12 mouse cellular contexts compared by ENCODE assay signal in genomic region chr9:107599842-107600241, GRCm38 (mm10). TPM values are rescaled to one million over a fixed set of nuclear protein-coding genes. Genes with fewer than 3 reads are reported as not detected.
A peak's percentile ranks its signal among the peaks of the same experiment; 100 is the strongest.
DNase-seq lines count a peak whose midpoint lies in the region; ATAC-seq and TF ChIP-seq lines count a peak whose summit lies in the region.
"Had no signal": no experiment of that assay in that cellular context is flagged by ENCODE, and none has a peak within 500 bp of the region (broad histone marks: within the 10 kb centered on the region; RNA-seq: fewer than 3 reads in every experiment).

No protein-coding gene starts in this region.

- no peak overlapping the region for H3K27ac ChIP-seq in hindbrain, embryonic 14.5 days
- H3K27ac ChIP-seq in hindbrain, embryonic 10.5 days = no peak overlapping the region
- no peak overlapping the region for H3K27ac ChIP-seq in testis, adult 2 months (ENCODE audit: control insufficient read depth, insufficient read depth, low read depth, low read length)
- H3K27ac ChIP-seq: hindbrain, embryonic 15.5 days; liver, embryonic 14.5 days had no signal

- TF ChIP-seq CTCF in testis, adult 2 months (IDR thresholded peaks at IDR 0.05; ENCODE audit: control insufficient read depth, insufficient read depth, insufficient replicate concordance, low read depth, low read length) = no peak

- WGBS in hindbrain, embryonic 14.5 days = 66% methylated on average over 14 of the region's 14 CpGs
- WGBS in hindbrain, embryonic 10.5 days = 69% methylated on average over 14 of the region's 14 CpGs

- peak; percentile 66 for DNase-seq in cerebellum, adult 9-10 months
- DNase-seq in hindbrain, embryonic 14.5 days (ENCODE audit: low spot score) = no peak
- DNase-seq in hindbrain, embryonic 10.5 days (ENCODE audit: low spot score) = no peak
- DNase-seq in testis, postnatal 10 days (ENCODE audit: low spot score) = no peak
- no peak for DNase-seq in ovary, postnatal 14 days (ENCODE audit: low spot score)
- DNase-seq in layer of hippocampus, adult 11-12 months (ENCODE audit: low spot score) = no peak
- DNase-seq: adrenal gland, postnatal 14 days; heart, adult 11 months had no signal

- H3K9ac ChIP-seq in hindbrain, embryonic 14.5 days = 0 out of 2 replicates have a peak overlapping the region, but pooled peaks have one; percentile 8
- H3K9ac ChIP-seq: hindbrain, embryonic 15.5 days; liver, embryonic 14.5 days had no signal

- no peaks in the 10 kb centered on the region for H3K27me3 ChIP-seq in hindbrain, embryonic 14.5 days (ENCODE audit: control insufficient read depth, insufficient read depth, low read length)
- peaks cover 14% of the 10 kb centered on the region; the same call in 1 of the 2 replicates for H3K27me3 ChIP-seq in hindbrain, embryonic 10.5 days (ENCODE audit: insufficient read depth, poor library complexity, severe bottlenecking)
- no peaks in the 10 kb centered on the region for H3K27me3 ChIP-seq in testis, adult 2 months (ENCODE audit: control insufficient read depth, insufficient read depth, low read length)
- H3K27me3 ChIP-seq: hindbrain, embryonic 15.5 days had no signal

- H3K4me2 ChIP-seq in hindbrain, embryonic 14.5 days (replicated peaks) = no peak overlapping the region
- H3K4me2 ChIP-seq: hindbrain, embryonic 15.5 days had no signal

- ATAC-seq in cerebellum, adult (ENCODE audit: insufficient number of reproducible peaks, low FRiP score, low TSS enrichment) = no peak
- no peak for ATAC-seq in hindbrain, embryonic 14.5 days (ENCODE audit: low FRiP score)

- no peak overlapping the region for H3K4me3 ChIP-seq in hindbrain, embryonic 14.5 days (replicated peaks; ENCODE audit: low read length)
- H3K4me3 ChIP-seq in hindbrain, embryonic 10.5 days = no peak overlapping the region
- H3K4me3 ChIP-seq in testis, adult 2 months (ENCODE audit: control insufficient read depth, low read depth, low read length) = peak overlapping the region; percentile 23
- H3K4me3 ChIP-seq: hindbrain, embryonic 15.5 days had no signal

- H3K4me1 ChIP-seq in hindbrain, embryonic 14.5 days (replicated peaks; ENCODE audit: control insufficient read depth, insufficient read depth, low read length) = peaks cover 10% of the 10 kb centered on the region
- H3K4me1 ChIP-seq in hindbrain, embryonic 10.5 days (replicated peaks) = peaks cover 38% of the 10 kb centered on the region
- H3K4me1 ChIP-seq in testis, adult 2 months (ENCODE audit: control insufficient read depth, insufficient read depth, low read length) = peaks cover 15% of the 10 kb centered on the region

- no peak for TF ChIP-seq POLR2A in testis, adult 2 months (IDR thresholded peaks at IDR 0.05; ENCODE audit: control insufficient read depth, low read depth, low read length)

- no peaks in the 10 kb centered on the region for H3K9me3 ChIP-seq in hindbrain, embryonic 14.5 days (ENCODE audit: control insufficient read depth, low read length)
- H3K9me3 ChIP-seq in hindbrain, embryonic 10.5 days = no peaks in the 10 kb centered on the region
- H3K9me3 ChIP-seq: hindbrain, embryonic 15.5 days had no signal

- H3K36me3 ChIP-seq in hindbrain, embryonic 14.5 days (replicated peaks; ENCODE audit: control insufficient read depth, insufficient read depth) = no peaks in the 10 kb centered on the region
- no peaks in the 10 kb centered on the region for H3K36me3 ChIP-seq in hindbrain, embryonic 10.5 days
- H3K36me3 ChIP-seq in testis, adult 2 months (ENCODE audit: control insufficient read depth, insufficient read depth, low read length) = no peaks in the 10 kb centered on the region
- H3K36me3 ChIP-seq: hindbrain, embryonic 15.5 days had no signal

RNA-seq across cellular contexts. Expression of gene Sema3b, which starts 9.2 kb away (rescaled TPM):
- 4.2 and 4.5 TPM in 2 replicates for polyA plus RNA-seq in hindbrain, embryonic 14.5 days (2014; fragmentation: Nextera tagmentation; extraction: Ambion mirVana)
- polyA plus RNA-seq in hindbrain, embryonic 10.5 days (2016; fragmentation: Nextera tagmentation; extraction: Ambion mirVana) = 3.9 and 5.2 TPM in 2 replicates
- polyA plus RNA-seq in testis, adult 2 months (2012; rRNA removed) = 2.1 and 4.1 TPM in 2 replicates

RNA-seq across cellular contexts. Expression of gene Ifrd2, which starts 12.4 kb away (rescaled TPM):
- 11.2 and 16.5 TPM in 2 replicates for polyA plus RNA-seq in hindbrain, embryonic 14.5 days (2014; fragmentation: Nextera tagmentation; extraction: Ambion mirVana)
- polyA plus RNA-seq in hindbrain, embryonic 10.5 days (2016; fragmentation: Nextera tagmentation; extraction: Ambion mirVana) = 41.1 and 54.1 TPM in 2 replicates
- 16.4 and 20.5 TPM in 2 replicates for polyA plus RNA-seq in testis, adult 2 months (2012; rRNA removed)

RNA-seq across cellular contexts. Expression of gene Hyal3, which starts 19.2 kb away (rescaled TPM):
- 0.96 and 1.2 TPM in 2 replicates for polyA plus RNA-seq in hindbrain, embryonic 14.5 days (2014; fragmentation: Nextera tagmentation; extraction: Ambion mirVana)
- 0.41 and 0.77 TPM in 2 replicates for polyA plus RNA-seq in hindbrain, embryonic 10.5 days (2016; fragmentation: Nextera tagmentation; extraction: Ambion mirVana)
- polyA plus RNA-seq in testis, adult 2 months (2012; rRNA removed) = 1.6 and 1.8 TPM in 2 replicates

RNA-seq across cellular contexts. Expression of gene Naa80, which starts 21.2 kb away (rescaled TPM):
- 14.4 and 16.4 TPM in 2 replicates for polyA plus RNA-seq in hindbrain, embryonic 14.5 days (2014; fragmentation: Nextera tagmentation; extraction: Ambion mirVana)
- 19.2 and 20.8 TPM in 2 replicates for polyA plus RNA-seq in hindbrain, embryonic 10.5 days (2016; fragmentation: Nextera tagmentation; extraction: Ambion mirVana)
- polyA plus RNA-seq in testis, adult 2 months (2012; rRNA removed) = 136 and 139 TPM in 2 replicates

RNA-seq across cellular contexts. Expression of gene Hyal1, which starts 23.1 kb away (rescaled TPM):
- polyA plus RNA-seq in hindbrain, embryonic 14.5 days (2014; fragmentation: Nextera tagmentation; extraction: Ambion mirVana) = 3.1 and 4.9 TPM in 2 replicates
- polyA plus RNA-seq in hindbrain, embryonic 10.5 days (2016; fragmentation: Nextera tagmentation; extraction: Ambion mirVana) = 6.6 and 8.4 TPM in 2 replicates
- 4.0 and 5.0 TPM in 2 replicates for polyA plus RNA-seq in testis, adult 2 months (2012; rRNA removed)
